Mouse (Mus musculus) liver, embryonic 14.5 days (tissue): ENCODE results near the gene Efl1.

Source experiments
- CTCF ChIP-seq: IDR thresholded peaks from 2 replicates; pipeline ENCODE4 v1.5.1; 2016; ENCODE audit warnings: antibody characterized with exemption, low read depth, control low read depth
- EP300 ChIP-seq: IDR thresholded peaks from 2 replicates; pipeline ENCODE4 v1.6.1; 2016; ENCODE audit warnings: antibody characterized with exemption, low read depth

DNA sequence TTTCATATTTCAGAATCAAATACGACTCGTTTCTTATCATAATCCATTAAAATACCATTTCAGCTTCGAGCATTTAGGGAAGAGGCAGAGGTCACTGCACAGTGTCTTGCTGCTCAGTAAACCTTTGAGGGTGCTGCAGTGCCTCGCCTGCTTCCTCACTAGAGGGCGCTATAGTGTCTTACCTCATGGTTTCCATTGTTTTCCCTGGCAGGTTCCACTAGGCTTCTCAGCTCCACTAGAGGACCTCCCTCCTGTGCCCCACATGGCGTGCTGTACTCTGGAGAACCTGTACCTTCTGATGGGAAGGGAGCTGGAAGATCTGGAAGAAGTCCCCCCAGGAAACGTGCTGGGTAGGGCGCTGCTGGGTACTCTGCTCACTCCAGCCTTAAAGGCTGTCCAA lies 49.3 kb downstream of the Efl1 start:
- peak; percentile 73 for TF ChIP-seq CTCF
- TF ChIP-seq EP300: no peak
